Mouse (Mus musculus): ENCODE measurements at regions not wholly inside any gene's neighbourhood (a gene's known extent, or its start where the extent isn't known, plus 50 kb on each side); places are given as distances from the start of the nearest gene placed in this dataset.

DNA sequence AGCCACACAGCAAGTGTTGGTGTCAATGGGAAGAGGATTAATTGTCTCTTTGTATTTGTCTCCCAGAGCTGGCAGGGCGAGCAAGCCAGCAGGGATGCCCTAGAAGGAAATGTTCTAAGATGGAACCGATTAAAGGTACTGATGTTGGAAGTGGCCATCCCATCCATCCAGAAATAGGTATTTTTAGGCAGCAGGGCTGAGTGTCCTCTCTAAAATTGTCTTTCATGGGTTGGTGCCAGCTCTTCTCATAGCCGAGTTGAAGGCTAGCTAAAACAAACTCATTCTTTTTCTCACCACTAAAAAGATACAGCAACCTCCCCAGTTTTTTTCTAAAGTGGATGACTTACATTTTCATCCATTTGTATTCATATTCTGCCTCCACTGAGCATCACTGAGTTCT lies 120.2 kb upstream of the Xylt1 start:
- no peak for TF ChIP-seq CTCF (IDR thresholded peaks at IDR 0.05; ENCODE audit: control insufficient read depth, insufficient read depth, insufficient read length)
- no peak for TF ChIP-seq MAX (IDR thresholded peaks at IDR 0.05)

Data from C2C12 (cell line).